Mouse (Mus musculus) liver, adult (tissue): ENCODE results near the gene Tanc1.
A peak's percentile ranks its signal among the peaks of the same experiment; 100 is the strongest.

Experiments
- GATA4 ChIP-seq: IDR thresholded peaks from 2 replicates; pipeline ENCODE4 v1.6.1; 2014; ENCODE audit warnings: mild to moderate bottlenecking, low read length; ENCODE audit not compliant: insufficient replicate concordance

The Tanc1 gene

DNA sequence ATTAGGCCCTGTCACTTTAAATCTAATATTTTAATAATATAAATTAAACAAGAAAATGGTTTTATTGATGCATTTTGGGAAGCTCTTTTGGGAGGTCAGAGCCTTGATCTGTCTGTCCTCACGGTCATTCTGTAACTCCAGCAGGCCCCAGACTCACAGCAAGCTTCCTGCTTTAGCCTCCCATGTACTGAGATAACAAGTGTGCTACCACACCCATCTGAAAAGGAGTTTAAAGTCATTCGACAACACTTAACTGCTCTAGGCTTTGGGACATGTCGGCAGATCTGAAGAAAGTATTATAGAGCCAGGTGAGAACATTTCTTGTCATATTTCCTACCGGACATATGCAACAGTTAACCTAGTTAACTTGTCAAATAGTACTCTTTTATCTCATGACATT lies 69.3 kb downstream of the Tanc1 start:
- no peak for TF ChIP-seq GATA4

DNA sequence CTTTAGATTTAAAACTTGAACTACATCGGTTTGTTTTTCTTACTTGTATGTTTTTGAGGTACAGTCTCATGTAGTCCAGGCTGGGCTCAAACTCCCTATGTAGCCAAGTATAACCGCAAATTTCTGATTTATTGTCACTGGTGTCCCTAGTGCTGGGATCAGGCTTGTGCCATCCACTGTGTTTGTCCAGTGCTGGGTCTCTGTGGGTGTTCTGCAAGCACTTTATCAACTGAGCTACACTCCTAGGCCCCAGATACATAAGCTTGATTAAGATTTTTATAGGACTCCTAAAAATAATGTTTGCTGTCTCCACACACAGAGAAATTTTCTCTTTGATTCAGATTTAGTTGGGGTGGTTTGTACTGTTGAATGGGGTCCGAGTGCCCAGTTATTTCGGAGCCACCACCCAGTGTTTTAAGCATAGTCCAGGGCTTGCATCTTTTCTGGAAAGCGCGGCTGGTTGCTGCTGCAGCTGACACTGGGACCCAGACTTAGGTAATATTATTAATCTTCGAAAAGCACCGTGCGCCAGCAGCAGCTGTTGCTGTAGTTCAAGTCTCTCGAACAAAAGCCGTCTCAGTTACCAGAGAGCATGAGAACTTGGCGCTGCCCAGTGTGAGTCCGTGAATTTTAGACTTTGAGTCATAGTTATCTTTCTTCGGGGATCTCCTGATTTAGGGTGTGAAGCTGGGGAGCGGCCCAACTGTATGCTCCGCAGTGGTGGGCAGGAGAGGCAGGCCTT lies 73.2 kb downstream of the Tanc1 start:
- no peak for TF ChIP-seq GATA4

DNA sequence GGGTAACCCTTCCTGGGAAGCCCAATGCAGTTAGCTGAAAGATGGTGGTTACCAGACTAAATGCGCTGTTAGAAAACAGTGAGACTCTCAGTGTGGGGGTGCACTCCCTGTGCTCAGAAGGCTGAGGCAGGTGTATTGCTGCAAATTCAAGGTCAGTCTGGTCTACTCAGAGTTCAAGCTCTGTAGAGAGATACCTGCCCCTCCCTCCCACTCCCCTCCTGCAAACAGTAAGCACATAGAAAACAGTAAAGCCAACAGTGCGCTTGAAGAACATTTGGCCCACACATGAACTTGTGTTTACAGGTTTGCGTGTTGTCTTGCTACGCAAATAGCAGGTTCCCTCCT lies 73.7 kb downstream of the Tanc1 start:
- no peak for TF ChIP-seq GATA4

DNA sequence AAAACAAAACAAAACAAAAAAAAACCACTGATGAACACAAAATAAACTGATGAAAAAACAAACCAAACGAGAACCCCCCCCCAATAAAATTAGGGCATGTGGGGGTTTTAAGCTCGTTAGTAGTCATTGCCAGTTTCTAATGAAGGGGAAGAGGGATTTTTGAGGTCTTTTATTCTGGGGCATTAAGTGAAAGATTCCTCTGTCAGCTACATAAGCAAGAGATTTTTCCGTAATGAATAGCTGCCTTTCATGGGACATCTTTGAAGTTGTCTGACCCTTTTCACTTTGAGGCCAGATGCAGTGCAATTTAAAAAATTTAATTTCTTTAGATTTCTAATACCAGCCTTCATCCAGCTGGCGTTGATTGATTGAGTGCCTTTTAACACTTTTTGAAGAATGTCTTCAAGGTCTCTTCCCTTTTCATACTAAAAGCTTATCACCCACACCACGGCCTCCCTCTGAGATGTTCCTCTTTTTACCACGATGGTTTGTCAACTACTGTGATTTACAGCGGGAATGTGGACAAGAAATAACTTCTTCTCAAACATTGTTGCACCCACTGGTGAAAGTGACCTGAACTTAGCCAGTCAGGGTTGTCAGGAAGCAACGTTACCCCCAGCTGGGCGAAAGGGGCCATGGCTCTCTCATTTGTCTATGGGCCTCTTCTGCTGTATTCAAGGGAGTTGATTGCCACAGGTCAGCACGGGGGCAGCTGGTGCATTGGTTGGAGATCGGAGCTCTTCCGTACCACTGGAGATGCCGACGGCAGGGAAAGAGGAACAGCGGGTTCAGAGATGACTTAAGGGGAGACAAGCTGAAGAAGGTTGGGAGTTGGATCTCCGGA lies 76.6 kb downstream of the Tanc1 start:
- no peak for TF ChIP-seq GATA4

DNA sequence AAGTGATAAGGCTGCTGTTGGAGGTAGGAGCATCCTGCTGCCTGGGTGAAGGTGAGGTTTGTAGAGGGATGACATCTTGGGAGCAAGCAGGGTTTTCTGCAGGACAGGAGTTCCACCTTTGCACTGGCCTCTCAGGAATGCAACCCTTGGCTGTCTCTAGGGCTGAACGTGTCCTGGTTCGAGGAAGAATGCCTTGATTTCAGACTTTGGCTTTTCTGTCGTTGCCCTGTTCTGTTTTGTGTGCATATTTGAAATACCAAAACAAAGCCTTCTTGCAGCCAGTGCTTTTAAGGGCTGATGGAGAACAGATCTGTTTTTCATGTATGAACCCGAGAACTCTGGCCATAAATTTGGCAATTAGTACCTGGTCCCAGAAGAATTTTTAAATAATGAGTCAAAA lies 79.3 kb downstream of the Tanc1 start:
- no peak for TF ChIP-seq GATA4

DNA sequence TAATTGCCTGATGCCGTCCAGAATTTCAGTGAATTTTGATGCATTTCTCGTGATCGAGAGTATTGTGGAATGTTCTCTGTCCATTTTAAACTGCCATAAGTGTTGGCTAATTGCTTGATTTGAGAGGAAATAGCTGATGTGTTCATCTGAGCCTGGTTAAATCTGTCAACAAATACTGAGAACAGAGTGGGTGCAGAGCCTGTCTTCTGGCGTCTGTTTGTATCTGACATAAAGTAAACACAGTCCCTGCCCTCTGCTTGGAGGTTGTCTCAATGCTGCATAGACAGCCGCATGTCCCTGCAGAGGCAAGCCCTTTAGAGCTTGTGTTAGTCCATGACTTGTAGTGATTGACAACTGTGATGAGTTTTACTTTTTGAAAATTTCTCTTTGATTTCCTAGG lies 81.6 kb downstream of the Tanc1 start:
- TF ChIP-seq GATA4, result no peak

DNA sequence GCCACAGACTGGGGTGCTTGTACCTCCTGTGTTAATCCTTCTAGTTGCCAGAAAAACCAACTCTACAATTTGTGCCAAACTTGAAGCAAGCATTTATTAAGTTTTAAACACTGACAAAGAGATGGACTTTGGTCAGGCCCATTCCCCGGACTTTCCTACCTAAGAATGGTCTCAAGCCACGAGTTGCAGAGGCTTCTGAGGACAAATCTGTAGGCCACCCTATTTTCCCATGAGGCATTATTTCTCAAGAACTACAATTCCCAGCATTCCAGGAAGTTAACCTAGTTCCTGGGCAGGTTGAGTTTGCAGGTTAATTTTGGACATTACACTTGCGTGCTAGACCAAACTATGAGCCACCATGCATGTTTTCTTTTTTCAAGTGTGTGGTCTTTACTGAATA lies 85.3 kb downstream of the Tanc1 start:
- no peak for TF ChIP-seq GATA4

DNA sequence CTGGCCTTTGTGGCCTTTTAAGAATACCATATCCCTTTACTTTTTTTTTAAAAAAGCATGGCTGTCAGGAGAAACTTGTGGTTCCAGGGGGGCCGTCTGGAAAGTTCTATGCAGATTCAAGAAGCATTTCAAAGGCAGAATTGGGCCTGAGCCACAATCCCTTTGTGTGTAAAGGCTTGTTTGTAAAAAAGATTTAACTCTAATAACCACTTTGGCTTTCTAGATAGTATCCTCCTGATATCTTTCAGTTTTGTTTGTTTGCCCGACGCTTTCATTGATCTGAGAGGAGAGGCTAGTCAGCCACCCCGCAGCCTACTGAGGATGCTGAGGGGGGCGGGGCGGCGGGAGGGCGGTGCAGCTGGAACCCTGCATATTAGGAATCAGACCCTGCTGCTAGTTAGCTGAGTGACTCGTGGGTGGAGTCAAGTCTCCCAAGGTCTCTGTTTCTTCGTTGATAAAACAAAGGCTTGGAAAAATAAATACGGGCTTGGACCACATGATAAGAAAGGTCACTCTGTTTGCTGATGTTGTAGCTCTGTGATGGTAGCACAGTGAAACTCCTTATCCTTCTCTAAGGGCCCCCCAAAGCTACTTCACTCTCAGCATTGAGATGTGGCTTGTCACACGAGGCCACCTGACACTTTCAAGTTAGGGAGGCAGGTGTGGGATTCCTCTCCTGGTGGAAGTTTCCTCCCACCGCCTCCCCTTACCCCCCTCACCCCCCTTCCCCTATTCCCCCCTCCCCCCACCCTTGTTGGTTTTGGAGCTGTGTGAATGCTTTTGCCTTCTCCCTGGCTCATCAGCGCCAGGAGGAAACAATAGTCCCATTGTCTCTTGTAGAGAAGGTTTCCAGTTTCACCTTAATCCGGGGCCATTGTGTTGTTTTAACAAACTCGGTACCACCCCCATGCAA lies 86.1 kb downstream of the Tanc1 start:
- 0 out of 2 replicates have a peak, but pooled peaks have one; percentile 15 for TF ChIP-seq GATA4

DNA sequence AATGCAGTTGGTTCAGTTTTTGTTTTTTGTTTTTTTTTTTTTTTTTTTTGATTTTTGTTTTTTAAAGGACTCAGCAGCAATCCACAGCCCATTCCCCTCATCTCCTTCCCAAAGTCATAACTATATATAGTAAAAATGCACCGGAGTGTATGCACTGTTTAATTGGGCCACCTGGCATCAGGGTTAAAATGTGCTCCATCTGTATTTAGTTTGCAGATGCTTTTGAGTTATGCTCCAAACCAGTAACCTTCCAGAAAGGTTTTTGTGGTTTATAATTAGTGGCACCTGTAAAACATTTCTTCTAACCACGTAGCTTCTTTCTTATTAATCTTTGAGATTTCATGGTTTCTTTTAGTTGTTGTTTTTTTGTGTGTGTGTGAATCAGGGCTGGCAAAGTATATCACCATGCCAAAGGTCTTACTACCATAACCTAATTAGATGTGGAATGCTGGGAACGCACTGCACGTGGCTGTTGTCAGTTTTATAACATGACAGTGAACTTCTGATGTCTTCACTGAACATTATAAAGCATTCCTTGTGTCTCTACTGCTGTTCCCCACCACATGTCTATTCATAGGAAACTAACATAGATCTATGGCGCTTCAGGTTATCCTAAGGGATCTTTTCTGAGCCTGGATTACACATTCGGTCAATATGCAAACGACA lies 86.9 kb downstream of the Tanc1 start:
- TF ChIP-seq GATA4, result no peak

DNA sequence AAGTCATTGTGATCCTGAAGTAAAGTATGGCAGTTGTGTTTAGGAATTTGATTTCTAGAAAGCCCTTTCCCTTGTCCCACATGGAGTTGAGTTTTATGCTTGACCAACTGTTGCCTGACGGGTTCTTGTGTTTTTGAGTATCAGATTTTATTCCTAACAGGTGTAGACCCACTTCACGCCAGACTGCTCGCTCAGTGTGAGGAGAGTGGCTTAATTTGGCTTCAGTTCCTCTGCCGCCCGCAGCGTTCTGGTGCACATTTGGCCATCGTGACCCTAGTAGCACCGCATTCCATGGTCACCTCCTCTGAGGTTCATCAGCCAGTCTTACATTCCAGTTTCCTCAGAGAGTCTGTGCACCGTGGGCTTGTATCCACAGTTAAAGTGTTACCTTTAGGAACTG lies 88.1 kb downstream of the Tanc1 start:
- no peak for TF ChIP-seq GATA4

DNA sequence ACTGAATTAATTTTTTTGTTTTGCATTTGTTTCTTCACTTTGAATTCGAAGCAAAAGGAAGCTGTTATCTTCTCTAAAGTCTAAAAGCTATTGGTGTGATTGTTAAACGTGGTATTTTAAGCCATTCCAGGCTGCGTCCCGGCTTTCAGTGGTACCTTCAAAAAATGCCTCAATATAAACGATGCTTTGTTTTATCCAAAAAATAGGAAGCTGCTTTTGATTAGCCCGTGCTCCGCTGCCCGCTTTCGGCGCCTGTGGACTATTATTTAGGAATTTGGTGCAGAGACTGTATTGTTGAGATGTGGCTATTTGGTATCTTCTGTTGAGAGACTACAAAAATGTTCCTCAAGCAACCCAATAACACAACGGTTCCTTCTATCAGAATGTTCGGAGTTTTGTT lies 93.4 kb downstream of the Tanc1 start:
- no peak for TF ChIP-seq GATA4

DNA sequence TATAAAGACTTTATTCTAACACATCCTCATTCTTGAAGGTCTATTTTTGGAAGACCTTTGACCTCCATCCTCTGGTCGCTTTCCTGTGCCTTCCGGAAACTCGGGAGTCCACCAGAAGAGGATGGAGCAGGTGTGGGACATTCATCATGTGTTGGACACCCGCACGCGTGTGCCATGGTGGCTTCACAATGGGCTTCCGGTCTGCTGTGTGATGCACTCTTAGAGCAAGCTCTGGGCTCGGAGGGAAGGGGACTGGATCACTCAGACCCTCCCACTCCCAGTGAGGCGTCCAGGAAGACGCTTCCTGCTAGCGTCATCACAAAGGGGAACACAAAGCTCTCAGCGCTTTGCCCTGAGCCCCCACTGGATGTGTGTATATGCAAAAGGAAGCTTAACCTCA lies 95.0 kb downstream of the Tanc1 start:
- TF ChIP-seq GATA4, result no peak

DNA sequence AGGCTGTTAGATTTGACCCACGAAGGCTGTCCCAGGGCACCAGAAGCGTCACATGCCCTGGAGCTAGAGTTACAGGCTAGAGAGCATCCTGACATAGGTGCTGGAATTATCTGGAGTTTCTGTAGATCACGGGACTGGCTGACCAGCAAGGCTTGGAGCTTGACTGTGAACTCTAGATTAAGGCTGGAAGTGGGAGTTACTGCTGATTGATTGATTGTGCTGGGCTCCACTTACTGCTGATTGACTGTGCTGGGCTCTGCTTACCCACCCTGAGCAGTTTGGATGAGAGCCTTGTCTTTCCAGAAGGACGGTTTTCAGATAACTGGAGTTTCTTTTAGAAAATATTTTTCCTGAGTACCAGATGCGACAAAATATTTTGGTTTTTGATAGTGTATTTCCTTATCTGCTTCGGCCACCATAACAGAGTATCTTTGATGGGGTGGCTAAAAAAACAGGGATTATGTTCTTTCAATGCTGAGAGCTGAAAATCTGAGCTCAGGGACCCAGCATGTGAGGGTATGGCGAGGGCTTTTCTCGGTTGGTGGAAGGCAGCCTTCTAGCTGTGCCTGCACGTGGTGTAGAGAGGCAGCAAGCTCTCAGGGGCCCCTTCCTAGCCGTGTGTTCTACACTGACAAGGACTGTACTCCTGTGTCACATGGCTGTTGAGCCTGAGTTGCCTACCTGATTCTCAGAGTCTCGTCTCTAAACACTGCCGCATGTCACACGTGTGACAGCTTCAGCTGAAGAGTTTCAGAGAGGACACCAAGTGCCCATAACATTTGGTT lies 96.3 kb downstream of the Tanc1 start:
- no peak for TF ChIP-seq GATA4

DNA sequence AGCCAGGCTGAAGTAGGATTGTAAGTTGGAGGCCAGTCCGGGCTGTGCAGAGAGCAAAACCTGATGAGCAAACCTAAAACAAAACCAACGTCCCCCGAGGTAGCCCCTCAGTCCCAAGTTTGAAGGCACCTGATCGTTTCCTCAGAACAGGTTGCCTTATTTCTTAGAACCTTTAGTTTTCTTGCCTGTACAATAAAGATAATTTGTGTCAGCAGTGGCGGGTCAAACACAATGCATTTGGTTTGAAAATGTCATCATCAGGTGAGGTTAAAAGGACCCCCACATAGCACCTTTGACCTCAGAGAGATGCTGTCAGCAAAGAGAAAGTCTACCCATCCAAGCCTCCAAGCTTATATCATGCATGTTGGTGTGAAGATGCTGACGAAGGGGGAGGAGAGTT lies 98.9 kb downstream of the Tanc1 start:
- TF ChIP-seq GATA4, result no peak

DNA sequence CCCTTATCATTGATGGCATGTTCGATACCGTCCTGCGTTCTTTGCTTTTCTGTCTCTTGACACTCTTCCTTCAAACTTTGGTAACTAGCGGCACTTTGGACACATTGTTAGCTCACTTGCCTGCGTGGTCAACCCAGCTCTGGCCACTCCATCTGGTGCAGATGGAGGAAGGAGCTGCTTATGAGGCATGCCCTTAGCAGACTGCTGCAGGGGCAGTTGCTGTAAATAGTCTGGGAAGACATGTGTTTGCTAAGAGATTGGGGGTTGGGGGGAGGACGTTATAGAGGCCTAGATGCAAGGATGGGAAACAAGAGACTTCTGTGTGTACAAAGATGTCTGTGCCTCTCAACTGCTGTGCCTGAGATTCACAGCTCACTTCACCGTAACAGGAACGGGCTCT lies 100.2 kb downstream of the Tanc1 start:
- TF ChIP-seq GATA4, result no peak

DNA sequence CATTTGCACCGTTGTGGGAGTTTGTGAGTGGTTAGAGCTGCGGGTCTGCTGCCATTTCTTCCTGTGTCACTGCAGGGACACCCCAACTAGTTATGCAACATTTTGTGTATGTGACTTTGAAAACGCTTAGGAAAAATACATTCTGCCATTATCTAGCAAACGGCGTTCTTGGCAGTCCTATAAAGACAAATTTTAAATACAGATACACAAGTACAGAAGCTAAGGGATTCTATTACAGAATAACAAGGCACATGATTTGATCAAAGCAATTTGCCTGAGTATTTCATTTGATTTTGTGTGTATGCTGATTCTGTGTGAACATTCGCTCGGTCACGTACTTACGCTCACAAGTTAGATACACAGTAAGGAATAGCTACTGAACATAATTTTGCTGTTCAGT lies 100.6 kb downstream of the Tanc1 start:
- no peak for TF ChIP-seq GATA4
